Mouse (Mus musculus): ENCODE measurements at regions not wholly inside any gene's neighbourhood (a gene's known extent, or its start where the extent isn't known, plus 50 kb on each side); places are given as distances from the start of the nearest gene placed in this dataset.

GRCm38 (mm10) chr10:17551869-17552268, 171.1 kb upstream of the Cited2 start:
- H3K4me1 ChIP-seq, result no peaks in the 10 kb centered on the region
- H3K27me3 ChIP-seq (replicated peaks), result no peaks in the 10 kb centered on the region
- no peak for ATAC-seq (ENCODE audit: insufficient read depth, low FRiP score, low read depth)
- H3K9ac ChIP-seq, result no peak overlapping the region
- H3K9me3 ChIP-seq, result no peaks in the 10 kb centered on the region
- 77% methylated on average over 6 of the region's 6 CpGs for WGBS
- H3K36me3 ChIP-seq, result no peaks in the 10 kb centered on the region
- H3K4me2 ChIP-seq, result no peak overlapping the region
- H3K4me3 ChIP-seq (replicated peaks), result no peak overlapping the region
- no peak overlapping the region for H3K27ac ChIP-seq

GRCm38 (mm10) chr10:17552277-17552676, 170.7 kb upstream of the Cited2 start:
- Histone ChIP-seq H3K4me3 (replicated peaks) (no peak overlapping the region), H3K4me1 (no peaks in the 10 kb centered on the region), H3K36me3 (no peaks in the 10 kb centered on the region), H3K27me3 (replicated peaks) (no peaks in the 10 kb centered on the region), H3K27ac (no peak overlapping the region), H3K4me2 (no peak overlapping the region), H3K9ac (no peak overlapping the region), H3K9me3 (no peaks in the 10 kb centered on the region)
- no peak for ATAC-seq (ENCODE audit: insufficient read depth, low FRiP score, low read depth)

GRCm38 (mm10) chr10:17556391-17556790, 166.6 kb upstream of the Cited2 start:
- no peak for ATAC-seq (ENCODE audit: insufficient read depth, low FRiP score, low read depth)
- H3K27ac ChIP-seq, result no peak overlapping the region
- WGBS, result 68% methylated on average over 4 of the region's 4 CpGs
- no peaks in the 10 kb centered on the region for H3K9me3 ChIP-seq
- no peak overlapping the region for H3K4me2 ChIP-seq
- no peaks in the 10 kb centered on the region for H3K27me3 ChIP-seq (replicated peaks)
- H3K4me3 ChIP-seq (replicated peaks), result no peak overlapping the region
- H3K9ac ChIP-seq, result no peak overlapping the region
- H3K4me1 ChIP-seq, result no peaks in the 10 kb centered on the region
- H3K36me3 ChIP-seq, result no peaks in the 10 kb centered on the region

- peak overlapping the region; percentile 57; the same call in 1 of the 2 replicates for H3K27ac ChIP-seq
- no peak for ATAC-seq (ENCODE audit: insufficient read depth, low FRiP score, low read depth)
Measured at GRCm38 (mm10) chr10:17559370-17559955, 163.6 kb upstream of the Cited2 start.

GRCm38 (mm10) chr10:17559980-17560379, 163.0 kb upstream of the Cited2 start:
- Histone ChIP-seq H3K36me3 (no peaks in the 10 kb centered on the region), H3K9me3 (no peaks in the 10 kb centered on the region), H3K27me3 (replicated peaks) (no peaks in the 10 kb centered on the region), H3K27ac (peak overlapping the region; percentile 57; the same call in 1 of the 2 replicates), H3K4me2 (no peak overlapping the region), H3K4me1 (peaks cover 8% of the 10 kb centered on the region; the same call in 1 of the 2 replicates), H3K4me3 (replicated peaks) (no peak overlapping the region), H3K9ac (no peak overlapping the region)
- ATAC-seq (ENCODE audit: insufficient read depth, low FRiP score, low read depth), result no peak
- 22% methylated on average over 3 of the region's 3 CpGs for WGBS

More at GRCm38 (mm10) chr10:17559370-17559955, 163.6 kb upstream of the Cited2 start:
- no peaks in the 10 kb centered on the region for H3K36me3 ChIP-seq
- H3K27me3 ChIP-seq (replicated peaks), result no peaks in the 10 kb centered on the region
- H3K4me2 ChIP-seq, result no peak overlapping the region
- H3K4me1 ChIP-seq, result peaks cover 8% of the 10 kb centered on the region; the same call in 1 of the 2 replicates
- H3K4me3 ChIP-seq (replicated peaks), result no peak overlapping the region
- no peaks in the 10 kb centered on the region for H3K9me3 ChIP-seq
- no peak overlapping the region for H3K9ac ChIP-seq
- WGBS, result 64% methylated on average over 5 of the region's 5 CpGs

- no peak overlapping the region for H3K27ac ChIP-seq
Measured at GRCm38 (mm10) chr10:17561466-17561865, 161.6 kb upstream of the Cited2 start.

GRCm38 (mm10) chr10:17561977-17562376, 161.0 kb upstream of the Cited2 start:
- H3K27ac ChIP-seq, result no peak overlapping the region
- H3K9me3 ChIP-seq, result no peaks in the 10 kb centered on the region
- no peaks in the 10 kb centered on the region for H3K27me3 ChIP-seq (replicated peaks)
- no peak overlapping the region for H3K4me3 ChIP-seq (replicated peaks)
- no peaks in the 10 kb centered on the region for H3K36me3 ChIP-seq
- H3K4me2 ChIP-seq, result no peak overlapping the region
- no peak for ATAC-seq (ENCODE audit: insufficient read depth, low FRiP score, low read depth)
- WGBS, result 63% methylated on average over 5 of the region's 5 CpGs
- H3K4me1 ChIP-seq, result peaks cover 8% of the 10 kb centered on the region; the same call in 1 of the 2 replicates
- H3K9ac ChIP-seq, result no peak overlapping the region

More at GRCm38 (mm10) chr10:17561466-17561865, 161.6 kb upstream of the Cited2 start:
- whole genome bisulfite sequencing, result 49% methylated on average over 7 of the region's 7 CpGs
- no peaks in the 10 kb centered on the region for H3K27me3 ChIP-seq (replicated peaks)
- H3K9ac ChIP-seq, result no peak overlapping the region
- H3K4me2 ChIP-seq, result no peak overlapping the region
- no peaks in the 10 kb centered on the region for H3K36me3 ChIP-seq
- peaks cover 8% of the 10 kb centered on the region; the same call in 1 of the 2 replicates for H3K4me1 ChIP-seq
- no peak overlapping the region for H3K4me3 ChIP-seq (replicated peaks)
- no peaks in the 10 kb centered on the region for H3K9me3 ChIP-seq
- ATAC-seq (ENCODE audit: insufficient read depth, low FRiP score, low read depth), result no peak

- no peak overlapping the region for H3K4me3 ChIP-seq (replicated peaks)
- H3K27ac ChIP-seq, result no peak overlapping the region
- H3K9ac ChIP-seq, result no peak overlapping the region
- WGBS, result 47% methylated on average over 7 of the region's 7 CpGs
- H3K4me2 ChIP-seq, result no peak overlapping the region
- peak; percentile 61 for ATAC-seq (ENCODE audit: insufficient read depth, low FRiP score, low read depth)
- H3K9me3 ChIP-seq, result no peaks in the 10 kb centered on the region
- no peaks in the 10 kb centered on the region for H3K27me3 ChIP-seq (replicated peaks)
- peaks cover 8% of the 10 kb centered on the region; the same call in 1 of the 2 replicates for H3K4me1 ChIP-seq
- H3K36me3 ChIP-seq, result no peaks in the 10 kb centered on the region
Measured at GRCm38 (mm10) chr10:17562410-17563350, 160.3 kb upstream of the Cited2 start.

- Histone ChIP-seq H3K9me3 (no peaks in the 10 kb centered on the region), H3K27ac (no peak overlapping the region), H3K36me3 (no peaks in the 10 kb centered on the region), H3K4me3 (replicated peaks) (no peak overlapping the region), H3K4me1 (peaks cover 8% of the 10 kb centered on the region; the same call in 1 of the 2 replicates), H3K9ac (no peak overlapping the region), H3K27me3 (replicated peaks) (no peaks in the 10 kb centered on the region), H3K4me2 (no peak overlapping the region)
- WGBS, result 32% methylated on average over 4 of the region's 4 CpGs
- no peak for ATAC-seq (ENCODE audit: insufficient read depth, low FRiP score, low read depth)
Measured at GRCm38 (mm10) chr10:17563351-17563749, 159.7 kb upstream of the Cited2 start.

GRCm38 (mm10) chr10:17564895-17565620, 158.0 kb upstream of the Cited2 start:
- Histone ChIP-seq H3K4me1 (peaks cover 8% of the 10 kb centered on the region; the same call in 1 of the 2 replicates), H3K4me3 (replicated peaks) (no peak overlapping the region), H3K4me2 (no peak overlapping the region), H3K9ac (no peak overlapping the region), H3K27me3 (replicated peaks) (no peaks in the 10 kb centered on the region), H3K27ac (no peak overlapping the region), H3K9me3 (no peaks in the 10 kb centered on the region), H3K36me3 (no peaks in the 10 kb centered on the region)
- ATAC-seq (ENCODE audit: insufficient read depth, low FRiP score, low read depth), result no peak
- WGBS, result 63% methylated on average over 6 of the region's 6 CpGs

- 76% methylated on average over 5 of the region's 5 CpGs for WGBS
Measured at GRCm38 (mm10) chr10:17566975-17567374, 156.0 kb upstream of the Cited2 start.

More at GRCm38 (mm10) chr10:17566975-17567374, 156.0 kb upstream of the Cited2 start:
- Histone ChIP-seq H3K36me3 (no peaks in the 10 kb centered on the region), H3K9me3 (no peaks in the 10 kb centered on the region), H3K27me3 (replicated peaks) (no peaks in the 10 kb centered on the region), H3K4me1 (peaks cover 8% of the 10 kb centered on the region; the same call in 1 of the 2 replicates), H3K9ac (no peak overlapping the region), H3K4me3 (replicated peaks) (no peak overlapping the region), H3K27ac (no peak overlapping the region), H3K4me2 (no peak overlapping the region)
- ATAC-seq (ENCODE audit: insufficient read depth, low FRiP score, low read depth), result no peak

All from stomach, embryonic 15.5 days (tissue).